Mouse (Mus musculus) neural tube, embryonic 14.5 days (tissue): ENCODE measurements around the gene Supt7l. TPM values are rescaled to one million over a fixed set of nuclear protein-coding genes. Genes with fewer than 3 reads are reported as not detected.

Experiments used
- ATAC-seq: fragments of 200-750 bp; cut with Nextera tagmentation; 2 replicates; pipeline ENCODE4 v1.8.0; 2017; ENCODE audit warnings: low read depth, mild to moderate bottlenecking, moderate TSS enrichment, moderate library complexity
- H3K27ac ChIP-seq: fragments of 300-500 bp; sonication (generic); 2 replicates; pipeline ENCODE4 v1.5.1; 2014; ENCODE audit warnings: low read depth, mild to moderate bottlenecking, control low read depth, low read length, moderate library complexity, mixed read lengths
- H3K27me3 ChIP-seq: fragments of 300-500 bp; sonication (generic); 2 replicates; pipeline ENCODE4 v1.6.1; 2014; ENCODE audit warnings: low read length; ENCODE audit not compliant: control insufficient read depth, insufficient read depth
- H3K36me3 ChIP-seq: fragments of 300-500 bp; sonication (generic); 2 replicates; pipeline ENCODE4 v1.6.1; 2014; ENCODE audit warnings: low read length, mixed read lengths; ENCODE audit not compliant: control insufficient read depth, insufficient read depth
- H3K4me1 ChIP-seq: fragments of 300-500 bp; sonication (generic); 2 replicates; pipeline ENCODE4 v1.6.1; 2014; ENCODE audit warnings: low read length; ENCODE audit not compliant: control insufficient read depth, insufficient read depth
- H3K4me2 ChIP-seq: fragments of 300-500 bp; sonication (generic); 2 replicates; pipeline ENCODE4 v1.6.1; 2014; ENCODE audit warnings: mild to moderate bottlenecking, low read depth, low read length, control low read depth
- H3K4me3 ChIP-seq: fragments of 300-500 bp; sonication (generic); 2 replicates; pipeline ENCODE4 v1.5.1; 2014; ENCODE audit warnings: low read depth, low read length, control low read depth, mixed read lengths
- H3K9ac ChIP-seq: fragments of 300-500 bp; sonication (generic); replicated peaks from 2 replicates; pipeline ENCODE4 v1.6.1; 2014; ENCODE audit warnings: low read depth, mild to moderate bottlenecking, control low read depth, low read length, mixed read lengths
- H3K9me3 ChIP-seq: fragments of 300-500 bp; sonication (generic); 2 replicates; pipeline ENCODE4 v1.6.1; 2016; ENCODE audit warnings: low read length; ENCODE audit not compliant: control insufficient read depth
- WGBS: fragments of 180-500 bp; shearing (Covaris S2); extraction: QIAGEN DNeasy Blood & Tissue Kit; methylation state at CpG from one replicate; pipeline ENCODE4 v1.1.7; 2014; 5-methylcytosine and 5-hydroxymethylcytosine counted together
- polyA plus RNA-seq: library from polyadenylated mRNA; unstranded; fragments of >200 nt; fragmentation: Nextera tagmentation; extraction: Ambion mirVana; gene quantifications from 2 replicates; pipeline ENCODE4 v1.2.1, GENCODE M21; 2014

The Supt7l gene
- polyA plus RNA-seq, 1 experiment from 2014 or later = 21.6 TPM

- Histone ChIP-seq H3K27ac (no peak overlapping the region), H3K36me3 (peaks cover 70% of the 10 kb centered on the region), H3K4me3 (no peak overlapping the region), H3K4me1 (no peaks in the 10 kb centered on the region), H3K27me3 (no peaks in the 10 kb centered on the region), H3K4me2 (no peak overlapping the region), H3K9me3 (no peaks in the 10 kb centered on the region), H3K9ac (no peak overlapping the region)
- WGBS = 93% methylated on average over 6 of the region's 6 CpGs
- ATAC-seq = no peak
Observed at GRCm38 (mm10) chr5:31469711-31470110, 57.9 kb downstream of the Supt7l start.

DNA sequence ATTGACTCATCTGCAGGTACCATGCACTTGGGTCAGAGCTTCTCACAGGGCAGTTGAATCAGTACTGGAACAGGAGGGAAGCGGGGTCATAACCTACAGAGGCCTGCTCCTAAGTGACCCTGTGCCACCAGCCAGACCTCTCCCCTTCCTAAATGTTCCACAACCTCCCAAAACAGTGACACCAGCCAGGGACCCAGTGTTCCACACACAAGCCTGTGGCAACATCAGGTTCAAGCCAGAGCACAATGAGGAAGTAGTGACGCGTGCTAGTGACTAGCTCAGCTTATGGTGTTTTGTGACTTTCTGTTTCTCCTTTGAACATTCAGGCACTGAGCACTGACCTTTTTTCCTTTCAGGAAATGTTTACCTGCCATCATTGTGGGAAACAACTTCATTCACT is 59.8 kb downstream of the Supt7l start:
- no peak overlapping the region for H3K27ac ChIP-seq
- no peak overlapping the region for H3K4me2 ChIP-seq
- H3K36me3 ChIP-seq = peaks cover 55% of the 10 kb centered on the region
- no peaks in the 10 kb centered on the region for H3K27me3 ChIP-seq
- H3K9me3 ChIP-seq = no peaks in the 10 kb centered on the region
- 98% methylated on average over 3 of the region's 3 CpGs for WGBS
- H3K4me3 ChIP-seq = no peak overlapping the region
- no peaks in the 10 kb centered on the region for H3K4me1 ChIP-seq
- ATAC-seq = no peak
- no peak overlapping the region for H3K9ac ChIP-seq

Other genes with a start within 250 kb of the Supt7l start
- 32.6 and 45.4 TPM in 2 replicates for gene Ift172, start 236.7 kb downstream of the Supt7l start, polyA plus RNA-seq
- 106 and 113 TPM in 2 replicates for gene Fndc4, start 231.7 kb downstream of the Supt7l start, polyA plus RNA-seq
- gene Gckr, start 230.4 kb downstream of the Supt7l start, polyA plus RNA-seq = 0.21 and 0.61 TPM in 2 replicates
- gene Zfp512, start 75.4 kb downstream of the Supt7l start, polyA plus RNA-seq = 102 and 117 TPM in 2 replicates
- gene 4930548H24Rik, start 42.1 kb downstream of the Supt7l start, polyA plus RNA-seq = not detected in 2 replicates
- gene Gpn1, start 33.1 kb downstream of the Supt7l start, polyA plus RNA-seq = 78.6 and 80.9 TPM in 2 replicates
- 35.4 and 35.8 TPM in 2 replicates for gene Slc4a1ap, start 812 bp downstream of the Supt7l start, polyA plus RNA-seq
- 189 and 200 TPM in 2 replicates for gene Mrpl33, start 69.1 kb upstream of the Supt7l start, polyA plus RNA-seq
- gene Rbks, start 169.8 kb upstream of the Supt7l start, polyA plus RNA-seq = 4.0 and 4.3 TPM in 2 replicates
- 37.9 and 43.5 TPM in 2 replicates for gene Babam2, start 169.9 kb upstream of the Supt7l start, polyA plus RNA-seq